Mouse (Mus musculus) kidney, adult 8-10 months (tissue): ENCODE measurements at regions not wholly inside any gene's neighbourhood (a gene's known extent, or its start where the extent isn't known, plus 50 kb on each side); places are given as distances from the start of the nearest gene placed in this dataset.
"Not testable (repeated sequence)": the region's sequence is repeated elsewhere in the genome, so short reads cannot be mapped to it uniquely, and the experiment has no call there.

ENCODE experiments used
- DNase-seq, 2 experiments: peaks; one replicate each; pipeline ENCODE4 v3.0.0; 2022

DNA sequence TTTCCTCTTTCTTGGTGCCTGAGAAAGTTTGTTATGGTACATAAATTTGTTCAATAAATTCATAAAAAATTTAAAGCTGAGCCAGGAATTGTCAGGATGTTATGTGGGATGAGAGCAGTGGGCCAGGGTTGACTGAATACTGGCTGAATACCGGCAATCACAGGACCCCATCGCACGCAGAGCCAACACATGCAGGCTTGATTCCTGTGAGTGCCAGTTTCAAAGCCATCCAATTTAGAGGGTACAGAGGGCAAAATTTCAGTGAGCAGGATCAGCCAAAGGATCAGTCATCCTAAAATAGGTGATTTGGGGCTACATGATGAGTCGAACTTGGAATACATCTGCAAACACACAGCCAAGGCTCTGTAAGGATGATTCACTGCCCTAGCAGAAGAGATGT lies 583.6 kb upstream of the Nectin3 start:
- DNase-seq, result no peak

- no peak for DNase-seq
Measured at GRCm38 (mm10) chr16:47080330-47080729, 582.0 kb upstream of the Nectin3 start.

DNA sequence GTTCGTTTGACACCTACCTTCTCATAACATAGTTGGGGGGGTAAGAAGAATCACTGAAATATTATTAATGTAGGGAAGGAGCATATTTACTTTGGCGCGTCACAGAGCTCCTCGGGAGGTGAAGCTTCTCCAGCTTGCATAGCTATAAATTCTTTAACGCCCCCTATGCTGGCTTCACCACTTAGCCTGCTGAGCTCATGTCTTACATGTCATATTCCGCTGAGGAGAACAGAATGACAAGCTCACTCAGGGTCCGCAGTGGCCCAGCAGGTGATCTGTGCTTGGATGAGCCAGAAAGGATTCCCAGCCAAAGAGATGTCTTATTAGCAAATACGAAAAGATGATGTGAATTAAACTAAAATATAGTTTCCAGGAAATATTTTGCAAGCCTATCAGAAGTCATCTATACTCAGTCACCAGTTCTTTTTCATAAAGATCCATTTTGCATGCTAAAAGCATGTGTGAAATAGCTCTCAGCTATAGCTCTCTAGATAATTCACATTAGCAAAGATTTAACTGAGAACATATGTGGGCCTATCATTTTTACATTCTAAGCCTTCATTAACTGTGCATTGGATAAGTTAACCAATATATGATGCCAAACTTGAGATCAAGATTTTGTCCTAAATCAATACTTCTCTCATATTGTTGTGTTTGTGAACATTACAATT lies 561.1 kb upstream of the Nectin3 start:
- no peak for DNase-seq

GRCm38 (mm10) chr16:47058811-47059210 lies 560.5 kb upstream of the Nectin3 start:
- no peak for DNase-seq

GRCm38 (mm10) chr16:47025971-47026370 lies 527.6 kb upstream of the Nectin3 start:
- no peak for DNase-seq

DNA sequence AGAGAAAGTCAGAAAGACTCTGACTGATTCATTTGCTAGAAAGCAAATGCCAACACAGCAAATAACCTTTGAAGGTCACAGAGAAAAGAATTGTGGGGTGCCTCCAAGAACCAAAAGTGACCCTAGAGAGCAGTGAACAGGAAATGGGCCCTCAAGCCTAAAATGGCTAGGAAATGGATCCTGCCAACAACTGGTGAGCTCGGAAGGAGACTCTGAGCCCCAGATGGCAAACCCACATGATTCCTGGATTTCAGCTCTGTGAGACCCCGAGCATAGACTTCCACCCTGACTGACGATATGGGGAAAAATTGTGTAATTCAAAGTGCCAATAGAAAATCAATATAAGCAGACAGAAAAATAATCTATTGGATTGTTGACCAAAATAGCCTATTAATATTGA lies 519.2 kb upstream of the Nectin3 start:
- DNase-seq, result no peak

DNA sequence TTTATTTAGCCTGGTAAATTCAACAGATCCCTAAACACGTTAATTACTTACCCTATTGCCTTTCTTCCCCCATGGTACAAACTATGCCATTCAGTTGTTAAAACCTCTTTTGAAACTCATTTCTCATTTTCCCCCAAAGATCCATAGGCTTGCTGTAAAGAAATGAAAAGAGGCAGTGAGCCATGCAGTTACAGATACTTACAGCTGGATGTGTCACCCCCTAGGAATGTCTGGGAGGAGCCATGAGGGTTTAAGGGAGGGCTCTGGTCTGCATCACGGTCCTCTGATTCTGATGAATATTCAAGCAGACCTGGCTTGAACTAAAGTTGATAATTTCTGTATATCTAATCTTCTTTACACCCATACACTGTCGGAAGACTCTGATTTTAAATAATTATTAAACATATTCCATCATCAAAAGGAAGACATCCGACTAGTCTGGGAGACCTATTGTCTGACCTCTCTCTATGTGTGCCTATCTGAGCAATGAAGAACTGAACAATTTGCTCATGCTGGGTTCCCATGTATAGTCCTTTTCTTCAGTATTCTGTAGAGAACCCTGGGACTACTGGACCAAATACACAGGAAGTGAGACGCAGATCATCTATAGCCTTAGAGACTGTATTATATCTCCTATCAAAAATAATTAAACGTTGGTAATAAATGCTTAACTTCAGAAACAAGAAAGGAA lies 484.7 kb upstream of the Nectin3 start:
- no peak for DNase-seq

GRCm38 (mm10) chr16:46982272-46982909 lies 484.1 kb upstream of the Nectin3 start:
- DNase-seq, result no peak

DNA sequence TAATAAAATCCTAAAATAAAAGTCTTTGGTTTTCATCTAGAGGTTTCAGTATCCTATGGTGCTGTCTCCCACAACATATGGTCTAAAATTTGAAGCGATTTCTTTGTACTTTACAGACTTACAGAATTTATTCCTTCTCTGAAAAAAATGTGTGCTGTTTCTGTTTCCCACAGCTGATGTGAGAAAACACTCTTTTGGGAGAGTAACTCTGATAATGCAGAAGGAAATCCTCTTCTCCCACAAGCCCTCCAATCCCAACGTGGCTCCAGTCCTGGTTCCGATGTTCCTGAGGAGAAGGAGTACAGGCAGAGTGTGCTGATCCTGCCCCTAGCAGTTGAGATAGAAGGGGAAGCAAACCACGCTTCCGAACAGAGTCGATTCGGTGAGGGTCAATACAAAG lies 467.4 kb upstream of the Nectin3 start:
- no peak for DNase-seq

DNA sequence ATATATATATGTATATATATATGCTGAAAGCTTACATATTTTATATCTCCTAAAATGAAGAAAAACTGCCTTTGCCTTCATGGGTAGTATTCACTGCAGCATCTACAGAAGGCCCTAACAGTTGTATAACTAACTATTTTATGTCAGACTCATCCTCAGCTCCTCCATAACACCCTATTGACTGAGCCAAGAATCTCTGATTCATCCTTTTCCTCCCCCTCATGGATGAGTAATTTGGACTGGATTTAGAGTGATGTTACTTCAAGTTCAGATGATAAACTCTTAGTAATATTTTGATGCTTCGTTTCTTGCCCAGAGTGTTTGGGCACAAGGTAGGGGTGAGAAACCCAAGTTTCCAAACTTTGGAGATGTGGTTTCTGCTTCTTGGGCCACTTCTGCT lies 458.7 kb upstream of the Nectin3 start:
- no peak for DNase-seq

- DNase-seq, result peak; percentile 24 to 44
Measured at GRCm38 (mm10) chr16:46926060-46926459, 427.7 kb upstream of the Nectin3 start.

DNA sequence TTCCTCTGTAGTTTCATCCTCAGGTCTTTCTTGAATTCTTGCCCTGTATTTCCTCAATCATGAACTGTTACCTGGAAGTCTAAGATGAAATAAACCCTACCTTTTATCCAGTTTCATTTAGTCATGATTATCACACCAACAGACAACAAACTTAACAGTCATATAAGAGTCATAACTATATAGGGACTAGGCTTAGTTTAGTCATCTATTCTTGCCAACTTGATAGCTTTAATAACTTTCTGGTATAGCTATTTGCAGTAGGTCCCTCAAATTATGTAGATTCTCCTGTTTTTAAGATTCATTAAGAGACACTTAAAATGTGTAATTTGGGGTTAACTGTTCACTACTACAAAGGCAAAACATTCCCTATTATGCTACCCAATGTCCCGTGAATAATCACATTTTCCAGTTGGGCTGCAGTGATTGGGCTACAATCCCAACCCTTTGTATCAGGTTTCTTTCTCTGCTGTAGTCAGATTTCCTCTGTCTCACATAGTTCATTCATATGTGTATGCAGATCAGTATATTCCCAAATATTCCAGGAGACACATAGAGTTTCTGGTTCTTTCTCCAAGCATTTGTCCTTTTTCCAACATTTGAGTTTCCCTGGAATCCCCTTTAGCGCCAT lies 396.4 kb upstream of the Nectin3 start:
- no peak for DNase-seq

DNA sequence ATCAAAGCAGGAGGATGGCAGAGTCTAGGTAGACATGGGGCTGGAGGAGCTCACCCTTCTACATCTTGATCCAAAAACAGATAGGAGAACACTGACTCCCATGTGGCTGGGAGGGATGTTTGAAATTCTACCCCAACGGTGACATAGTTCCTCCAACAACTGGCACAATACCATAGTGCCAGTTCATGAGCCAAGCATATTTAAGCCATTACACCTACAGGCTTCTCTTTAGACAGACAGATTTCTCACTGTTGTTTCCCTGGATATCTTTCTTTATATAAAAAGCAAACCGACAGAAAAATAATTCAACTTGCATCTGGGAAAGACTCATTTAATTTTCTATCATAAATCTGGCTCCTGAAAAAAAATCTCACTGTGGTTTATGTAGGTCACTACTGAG lies 380.4 kb upstream of the Nectin3 start:
- no peak for DNase-seq

DNA sequence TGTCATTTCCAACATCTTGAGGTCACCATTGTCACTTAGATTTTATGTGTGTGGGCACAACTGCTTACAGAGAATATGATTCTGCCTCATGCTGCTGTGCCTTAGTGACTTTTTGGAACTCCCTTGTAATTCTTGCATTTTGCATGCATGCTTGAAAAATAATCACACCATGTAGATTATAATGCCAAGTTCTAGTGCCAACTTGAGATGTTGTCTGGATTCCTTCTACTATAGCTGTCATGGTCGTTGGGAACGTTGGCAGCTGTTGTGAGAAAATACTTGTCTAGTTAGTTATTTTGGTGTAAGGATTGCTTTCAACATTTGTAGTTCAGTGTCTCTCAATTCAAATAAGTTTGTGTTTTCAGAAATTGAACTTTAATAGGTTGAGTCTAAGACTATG lies 365.6 kb upstream of the Nectin3 start:
- DNase-seq, result no peak

- peak; percentile 80 to 92 for DNase-seq
Measured at GRCm38 (mm10) chr16:46849534-46849933, 351.2 kb upstream of the Nectin3 start.

- DNase-seq, result no peak
Measured at GRCm38 (mm10) chr16:46848755-46849154, 350.4 kb upstream of the Nectin3 start.

GRCm38 (mm10) chr16:46847707-46848356 lies 349.5 kb upstream of the Nectin3 start:
- DNase-seq, result no peak

GRCm38 (mm10) chr16:46841179-46841578 lies 342.9 kb upstream of the Nectin3 start:
- no peak for DNase-seq

DNA sequence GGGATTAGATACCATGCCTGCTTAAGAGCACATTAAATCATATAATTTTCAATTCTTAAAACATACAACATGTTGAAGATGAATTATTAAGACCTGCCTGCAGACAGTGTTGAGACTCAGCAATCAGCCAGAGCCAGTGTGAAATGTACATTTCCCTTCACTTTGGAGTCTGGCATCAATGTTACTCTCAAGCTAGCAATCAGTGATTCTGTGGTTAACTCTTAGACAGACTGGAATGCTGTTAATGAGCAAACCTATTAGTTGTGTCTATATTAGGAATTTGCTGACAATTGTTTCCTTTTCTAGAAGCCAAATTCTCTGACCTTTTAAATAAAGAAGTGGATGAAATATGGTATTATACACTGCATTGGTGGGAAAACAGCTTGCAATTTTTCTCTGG lies 342.4 kb upstream of the Nectin3 start:
- DNase-seq, result peak; percentile 23 to 63

DNA sequence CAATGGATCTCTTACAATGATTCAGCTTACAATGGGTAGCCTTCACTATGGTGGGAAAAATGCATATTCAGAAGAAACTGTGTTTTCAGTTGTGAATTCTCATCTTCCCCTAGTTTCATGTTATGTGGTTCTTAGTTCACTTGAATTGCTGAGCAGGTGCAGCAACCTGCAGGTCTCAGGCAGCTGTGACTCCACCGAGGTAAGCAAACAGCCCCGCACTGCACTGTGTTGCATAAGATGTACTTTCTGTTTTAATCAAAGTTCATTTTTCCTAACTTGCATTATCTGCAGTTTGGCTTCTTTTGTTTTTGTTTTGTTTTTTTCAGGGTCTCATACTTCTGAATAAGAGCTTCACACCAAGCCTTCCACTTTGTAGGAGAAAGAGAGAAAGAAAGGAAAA lies 326.8 kb upstream of the Nectin3 start:
- no peak for DNase-seq

DNA sequence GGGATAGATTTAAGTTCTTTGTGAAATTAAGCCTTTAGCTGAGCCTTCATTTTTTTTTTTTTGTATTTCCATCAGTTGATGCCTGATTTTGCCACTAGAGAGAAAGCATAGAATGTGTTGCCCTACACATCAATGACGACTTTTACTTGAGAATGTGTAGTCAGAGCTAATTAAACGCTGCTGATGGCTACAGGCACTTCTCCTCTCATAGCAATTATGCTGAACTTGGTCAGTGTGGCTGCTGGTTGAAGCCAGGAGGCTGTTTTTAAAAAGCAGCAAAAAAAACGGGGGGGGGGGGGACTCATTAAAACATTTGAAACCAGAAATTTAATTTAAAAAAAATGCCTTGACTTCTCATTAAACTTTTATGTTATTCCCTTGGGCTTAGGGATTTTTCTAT lies 324.4 kb upstream of the Nectin3 start:
- no peak for DNase-seq

GRCm38 (mm10) chr16:46818215-46818614 lies 319.9 kb upstream of the Nectin3 start:
- no peak for DNase-seq

- not testable (repeated sequence) for DNase-seq
Measured at GRCm38 (mm10) chr16:46811835-46812234, 313.5 kb upstream of the Nectin3 start.
